In the genomic region with DNA sequence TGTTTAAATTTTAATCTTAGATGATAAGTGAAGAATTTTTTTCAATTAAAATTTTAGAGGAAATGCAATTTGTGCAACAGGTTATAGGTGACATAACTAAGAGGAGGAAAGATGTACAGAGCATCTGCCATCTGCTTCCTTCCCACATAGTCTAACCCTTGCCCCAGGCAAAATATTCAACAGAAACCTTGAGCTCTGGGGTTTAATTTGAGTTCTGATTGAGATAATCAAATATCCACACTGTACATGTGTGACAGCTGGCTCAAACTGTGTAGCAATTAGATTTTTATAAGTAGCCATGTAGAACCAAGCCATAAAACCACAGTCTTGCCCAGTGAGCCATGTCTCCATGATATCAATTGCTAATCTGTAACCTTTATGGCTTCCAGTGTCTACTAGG, we compare ENCODE assay signal across 22 mouse cellular contexts.
"Had no signal": no experiment of that assay in that cellular context is flagged by ENCODE, and none has a peak within 500 bp of the region (broad histone marks: within the 10 kb centered on the region; RNA-seq: fewer than 3 reads in every experiment).

No protein-coding gene starts in this region.

- ATAC-seq: liver, postnatal 0 days; lung, postnatal 0 days; midbrain, embryonic 13.5 days; midbrain, embryonic 15.5 days had no signal

- DNase-seq: liver, embryonic 13.5 days; liver, postnatal 0 days; lung, adult 2 months; lung, postnatal 14 days; lung, postnatal 36 days; right cerebral cortex, adult 18-20 months; right cerebral cortex, postnatal 25 days; right cerebral cortex, postnatal 4 days; spleen, adult 18-20 months; thymus, adult 18-20 months; thymus, postnatal 25 days; thymus, postnatal 4 days had no signal

- H3K9me3 ChIP-seq: liver, embryonic 13.5 days; liver, embryonic 15.5 days; lung, embryonic 15.5 days; megakaryocyte, embryonic 14.5 days; midbrain, embryonic 13.5 days; midbrain, embryonic 15.5 days; neural tube, embryonic 13.5 days had no signal

- H3K27me3 ChIP-seq: liver, embryonic 13.5 days; liver, embryonic 15.5 days; lung, embryonic 15.5 days; megakaryocyte, embryonic 14.5 days; midbrain, embryonic 13.5 days; midbrain, embryonic 15.5 days; neural tube, embryonic 13.5 days had no signal

- H3K27ac ChIP-seq: liver, embryonic 13.5 days; liver, embryonic 15.5 days; lung, embryonic 15.5 days; macrophage; midbrain, embryonic 13.5 days; midbrain, embryonic 15.5 days; neural tube, embryonic 13.5 days had no signal

- H3K4me1 ChIP-seq: liver, embryonic 13.5 days; liver, embryonic 15.5 days; lung, embryonic 15.5 days; megakaryocyte, embryonic 14.5 days had no signal

- H3K4me2 ChIP-seq: liver, embryonic 11.5 days; liver, embryonic 13.5 days; liver, embryonic 15.5 days; lung, embryonic 15.5 days; midbrain, embryonic 11.5 days; midbrain, embryonic 13.5 days; midbrain, embryonic 15.5 days; neural tube, embryonic 13.5 days had no signal

- H3K9ac ChIP-seq: liver, embryonic 13.5 days; liver, embryonic 15.5 days; liver, postnatal 0 days; lung, embryonic 15.5 days; midbrain, embryonic 13.5 days; midbrain, embryonic 15.5 days; neural tube, embryonic 13.5 days had no signal

- H3K4me3 ChIP-seq: liver, embryonic 13.5 days; liver, embryonic 15.5 days; lung, embryonic 15.5 days; megakaryocyte, embryonic 14.5 days; midbrain, embryonic 13.5 days; midbrain, embryonic 15.5 days; neural tube, embryonic 13.5 days had no signal

- H3K36me3 ChIP-seq: liver, embryonic 13.5 days; liver, embryonic 15.5 days; lung, embryonic 15.5 days; midbrain, embryonic 13.5 days; midbrain, embryonic 15.5 days; neural tube, embryonic 13.5 days had no signal
